Mouse (Mus musculus): ENCODE data around the gene Mylk4. TPM values are rescaled to one million over a fixed set of nuclear protein-coding genes. Genes with fewer than 3 reads are reported as not detected.

Mylk4 gene
- total and polyA plus RNA-seq, 2 experiments from 2014 or later, result 1.6 to 2.8 TPM

GRCm38 (mm10) chr13:32821671-32822070, 37.9 kb upstream of the Mylk4 start:
- TF ChIP-seq EP300 (IDR thresholded peaks at IDR 0.05; ENCODE audit: low read depth), result no peak
- TF ChIP-seq CTCF (IDR thresholded peaks at IDR 0.05; ENCODE audit: low read depth), result no peak
- H3K36me3 ChIP-seq (replicated peaks; ENCODE audit: control insufficient read depth, insufficient read depth, low read length), result peaks cover 59% of the 10 kb centered on the region
- over 99% methylated on average over 4 of the region's 4 CpGs for WGBS
- no peak overlapping the region for H3K4me3 ChIP-seq (ENCODE audit: low read depth, low read length)
- no peak overlapping the region for H3K4me2 ChIP-seq (ENCODE audit: low read depth, low read length)
- DNase-seq (ENCODE audit: low spot score) (no peak), ATAC-seq (ENCODE audit: insufficient read depth, low read depth) (no peak)
- no peak overlapping the region for H3K9ac ChIP-seq (replicated peaks; ENCODE audit: low read depth, low read length)
- no peak overlapping the region for H3K27ac ChIP-seq (ENCODE audit: low read depth)
- H3K27me3 ChIP-seq (ENCODE audit: control insufficient read depth, insufficient read depth, low read length), result no peaks in the 10 kb centered on the region
- no peaks in the 10 kb centered on the region for H3K4me1 ChIP-seq (ENCODE audit: control insufficient read depth, insufficient read depth)
- H3K9me3 ChIP-seq (replicated peaks; ENCODE audit: control insufficient read depth, low read length), result no peaks in the 10 kb centered on the region

GRCm38 (mm10) chr13:32819926-32820325, 36.2 kb upstream of the Mylk4 start:
- H3K36me3 ChIP-seq (replicated peaks; ENCODE audit: control insufficient read depth, insufficient read depth, low read length), result peaks cover 75% of the 10 kb centered on the region
- no peaks in the 10 kb centered on the region for H3K9me3 ChIP-seq (replicated peaks; ENCODE audit: control insufficient read depth, low read length)
- 90% methylated on average over 5 of the region's 5 CpGs for WGBS

DNA sequence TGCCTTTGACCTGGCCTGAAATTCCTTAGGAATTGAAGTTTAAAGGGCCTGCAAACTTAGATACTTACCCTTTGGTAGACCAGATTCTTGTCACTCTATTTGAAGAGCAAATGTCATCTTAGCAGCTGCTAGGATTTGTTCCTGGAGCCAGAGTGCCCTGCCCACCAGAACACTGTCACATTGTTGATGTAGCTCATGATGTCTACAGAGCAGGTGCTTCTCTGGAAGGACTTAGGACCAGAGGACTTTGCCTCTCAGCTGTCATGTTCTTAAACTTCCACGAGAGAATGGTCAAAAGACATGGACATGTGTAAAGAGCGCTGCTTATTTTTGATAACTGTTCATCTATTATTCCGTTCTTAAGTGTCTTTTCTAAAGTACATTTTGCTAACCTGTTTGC, 35.5 kb upstream of the Mylk4 start:
- H3K9me3 ChIP-seq (replicated peaks; ENCODE audit: control insufficient read depth, low read length), result no peaks in the 10 kb centered on the region

More at GRCm38 (mm10) chr13:32819926-32820325, 36.2 kb upstream of the Mylk4 start:
- no peak overlapping the region for H3K4me2 ChIP-seq (ENCODE audit: low read depth, low read length)
- no peak overlapping the region for H3K9ac ChIP-seq (replicated peaks; ENCODE audit: low read depth, low read length)
- no peak overlapping the region for H3K27ac ChIP-seq (ENCODE audit: low read depth)
- no peaks in the 10 kb centered on the region for H3K4me1 ChIP-seq (ENCODE audit: control insufficient read depth, insufficient read depth)
- DNase-seq (ENCODE audit: low spot score) (no peak), ATAC-seq (ENCODE audit: insufficient read depth, low read depth) (no peak)
- H3K27me3 ChIP-seq (ENCODE audit: control insufficient read depth, insufficient read depth, low read length), result no peaks in the 10 kb centered on the region
- TF ChIP-seq EP300 (IDR thresholded peaks at IDR 0.05; ENCODE audit: low read depth), result no peak
- TF ChIP-seq CTCF (IDR thresholded peaks at IDR 0.05; ENCODE audit: low read depth), result no peak
- H3K4me3 ChIP-seq (ENCODE audit: low read depth, low read length), result no peak overlapping the region

DNA sequence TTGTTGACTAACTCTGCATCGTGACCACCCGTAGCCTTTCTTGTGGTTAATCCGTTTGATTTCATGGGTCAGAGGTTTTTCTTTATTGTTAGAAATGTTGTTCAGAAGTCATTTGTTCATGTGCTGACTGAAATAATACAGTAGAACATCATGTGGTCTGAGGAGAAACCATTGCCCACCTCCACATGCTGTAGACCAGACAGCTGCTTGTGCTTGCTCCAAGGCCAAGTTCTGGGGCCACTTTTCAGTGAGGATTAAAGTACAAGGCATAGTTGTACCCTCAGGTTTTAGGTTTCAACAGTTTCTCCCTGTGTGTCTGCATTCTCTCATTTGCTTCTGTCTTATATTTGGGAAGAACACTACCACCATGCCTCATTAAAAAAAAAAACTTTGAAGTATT, 23.9 kb upstream of the Mylk4 start:
- 87% methylated on average over 3 of the region's 3 CpGs for WGBS
- no peak for ATAC-seq (ENCODE audit: insufficient read depth, low read depth)
- H3K4me3 ChIP-seq (ENCODE audit: low read depth, low read length), result no peak overlapping the region
- H3K36me3 ChIP-seq (replicated peaks; ENCODE audit: control insufficient read depth, insufficient read depth, low read length), result peaks cover 45% of the 10 kb centered on the region
- no peaks in the 10 kb centered on the region for H3K9me3 ChIP-seq (replicated peaks; ENCODE audit: control insufficient read depth, low read length)
- no peak overlapping the region for H3K4me2 ChIP-seq (ENCODE audit: low read depth, low read length)
- no peak for TF ChIP-seq CTCF (IDR thresholded peaks at IDR 0.05; ENCODE audit: low read depth)
- no peak for TF ChIP-seq EP300 (IDR thresholded peaks at IDR 0.05; ENCODE audit: low read depth)
- H3K9ac ChIP-seq (replicated peaks; ENCODE audit: low read depth, low read length), result no peak overlapping the region
- no peak overlapping the region for H3K27ac ChIP-seq (ENCODE audit: low read depth)
- no peak for DNase-seq (ENCODE audit: low spot score)
- peaks cover 30% of the 10 kb centered on the region for H3K4me1 ChIP-seq (ENCODE audit: control insufficient read depth, insufficient read depth)
- no peaks in the 10 kb centered on the region for H3K27me3 ChIP-seq (ENCODE audit: control insufficient read depth, insufficient read depth, low read length)

More for the DNA sequence above, 35.5 kb upstream of the Mylk4 start:
- Histone ChIP-seq H3K9ac (replicated peaks; ENCODE audit: low read depth, low read length) (no peak overlapping the region), H3K36me3 (replicated peaks; ENCODE audit: control insufficient read depth, insufficient read depth, low read length) (peaks cover 81% of the 10 kb centered on the region), H3K4me3 (ENCODE audit: low read depth, low read length) (no peak overlapping the region), H3K4me1 (ENCODE audit: control insufficient read depth, insufficient read depth) (no peaks in the 10 kb centered on the region), H3K4me2 (ENCODE audit: low read depth, low read length) (no peak overlapping the region), H3K27me3 (ENCODE audit: control insufficient read depth, insufficient read depth, low read length) (no peaks in the 10 kb centered on the region), H3K27ac (ENCODE audit: low read depth) (no peak overlapping the region)
- no peak for TF ChIP-seq CTCF (IDR thresholded peaks at IDR 0.05; ENCODE audit: low read depth)
- TF ChIP-seq EP300 (IDR thresholded peaks at IDR 0.05; ENCODE audit: low read depth), result no peak
- ATAC-seq (ENCODE audit: insufficient read depth, low read depth) (no peak), DNase-seq (ENCODE audit: low spot score) (no peak)
- 95% methylated on average over 3 of the region's 3 CpGs for WGBS

GRCm38 (mm10) chr13:32806820-32807219, 23.1 kb upstream of the Mylk4 start:
- H3K27me3 ChIP-seq (ENCODE audit: control insufficient read depth, insufficient read depth, low read length), result no peaks in the 10 kb centered on the region
- TF ChIP-seq CTCF (IDR thresholded peaks at IDR 0.05; ENCODE audit: low read depth) (no peak), EP300 (IDR thresholded peaks at IDR 0.05; ENCODE audit: low read depth) (no peak)
- DNase-seq (ENCODE audit: low spot score) (peak; percentile 23), ATAC-seq (ENCODE audit: insufficient read depth, low read depth) (no peak)
- H3K4me1 ChIP-seq (ENCODE audit: control insufficient read depth, insufficient read depth), result peaks cover 27% of the 10 kb centered on the region
- H3K4me3 ChIP-seq (ENCODE audit: low read depth, low read length), result no peak overlapping the region
- WGBS, result 50% methylated on average over 7 of the region's 7 CpGs
- no peak overlapping the region for H3K4me2 ChIP-seq (ENCODE audit: low read depth, low read length)
- H3K36me3 ChIP-seq (replicated peaks; ENCODE audit: control insufficient read depth, insufficient read depth, low read length), result peaks cover 44% of the 10 kb centered on the region
- no peak overlapping the region for H3K9ac ChIP-seq (replicated peaks; ENCODE audit: low read depth, low read length)
- H3K9me3 ChIP-seq (replicated peaks; ENCODE audit: control insufficient read depth, low read length), result no peaks in the 10 kb centered on the region
- 0 out of 2 replicates have a peak overlapping the region, but pooled peaks have one; percentile 20 for H3K27ac ChIP-seq (ENCODE audit: low read depth)

DNA sequence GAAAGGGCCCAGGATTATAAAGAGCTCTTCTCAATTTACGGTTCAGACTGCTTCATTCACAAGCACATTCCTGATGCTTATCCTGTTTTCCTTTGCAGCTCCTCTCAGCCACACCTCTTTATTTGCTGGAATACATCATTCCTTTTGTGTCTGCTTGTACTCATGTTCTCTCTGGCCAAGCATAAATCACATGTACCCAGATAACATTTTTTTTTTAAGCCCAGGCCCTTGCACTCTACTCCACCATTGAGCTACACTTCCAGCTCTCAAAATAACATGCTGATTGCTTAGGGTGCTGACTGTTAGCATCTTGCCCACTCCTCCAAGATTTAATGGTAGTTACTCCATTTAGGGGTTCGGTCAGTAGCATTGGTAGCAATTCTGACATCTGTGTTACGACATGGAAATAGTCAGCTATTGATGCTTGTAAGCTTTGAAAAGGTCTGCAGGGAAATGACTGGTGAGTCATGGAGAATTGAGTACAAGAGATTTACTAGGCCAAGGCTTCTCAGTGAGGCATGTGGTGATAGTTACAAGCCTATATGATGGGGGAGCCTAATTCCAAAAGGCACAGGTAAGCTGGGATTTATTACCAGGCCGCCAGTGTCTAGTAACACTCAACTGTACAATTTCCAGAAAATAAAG, 20.1 kb upstream of the Mylk4 start:
- Histone ChIP-seq H3K9me3 (replicated peaks; ENCODE audit: control insufficient read depth, low read length) (no peaks in the 10 kb centered on the region), H3K36me3 (replicated peaks; ENCODE audit: control insufficient read depth, insufficient read depth, low read length) (peaks cover 25% of the 10 kb centered on the region), H3K27me3 (ENCODE audit: control insufficient read depth, insufficient read depth, low read length) (no peaks in the 10 kb centered on the region), H3K4me1 (ENCODE audit: control insufficient read depth, insufficient read depth) (peaks cover 32% of the 10 kb centered on the region), H3K4me2 (ENCODE audit: low read depth, low read length) (peak overlapping the region; percentile 79), H3K4me3 (ENCODE audit: low read depth, low read length) (peak overlapping the region; percentile 87), H3K9ac (replicated peaks; ENCODE audit: low read depth, low read length) (peak overlapping the region; percentile 88), H3K27ac (ENCODE audit: low read depth) (peak overlapping the region; percentile 88)
- ATAC-seq (ENCODE audit: insufficient read depth, low read depth), result peak; percentile 8; the same call in 1 of the 2 replicates
- DNase-seq (ENCODE audit: low spot score), result peak; percentile 66
- 55% methylated on average over 4 of the region's 4 CpGs for WGBS
- TF ChIP-seq EP300 (IDR thresholded peaks at IDR 0.05; ENCODE audit: low read depth) (no peak), CTCF (IDR thresholded peaks at IDR 0.05; ENCODE audit: low read depth) (no peak)
